Mouse (Mus musculus): Measurements from ENCODE around the gene Siah1b.

Gene Siah1b

DNA sequence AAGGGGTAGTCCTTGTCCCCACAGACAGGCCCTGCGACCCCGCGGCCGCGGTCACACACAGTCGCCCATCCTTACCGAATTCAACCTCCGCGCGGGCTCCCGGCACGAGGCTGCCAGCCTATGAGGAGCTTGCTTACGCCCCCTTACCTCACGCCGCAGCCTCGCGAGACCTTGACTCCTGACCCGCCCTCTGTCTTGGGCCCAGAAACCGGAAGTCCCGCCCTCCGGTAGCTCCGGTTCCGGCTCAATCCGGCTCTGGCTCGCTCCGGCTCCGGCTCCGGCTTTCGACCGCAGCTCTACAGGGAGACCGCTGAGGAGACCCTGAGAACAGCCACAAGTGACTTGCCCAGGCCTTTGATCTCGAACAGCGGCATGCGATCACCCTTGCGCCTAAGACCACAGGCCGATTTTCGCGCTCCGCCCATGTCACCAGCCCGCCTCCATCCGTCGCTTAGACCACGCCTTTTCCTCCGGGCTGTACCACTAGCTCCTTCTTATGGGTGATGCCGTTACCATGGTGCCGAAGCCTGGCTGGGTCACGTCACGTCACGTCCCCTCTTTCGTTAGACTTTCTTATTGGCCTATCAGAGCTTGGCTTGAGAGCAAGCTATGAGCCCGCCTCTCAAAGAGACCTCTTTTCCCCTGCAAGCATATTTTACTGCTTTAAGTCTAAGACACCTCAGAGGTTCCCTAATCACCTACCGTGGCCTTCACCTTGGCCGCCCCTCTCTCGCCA, at the start of gene Siah1b:
Gene Siah1b (minus strand): TSS at position 454 of the 736 bp plus-strand sequence.
- peak; percentile 71 for DNase-seq (ENCODE audit: low read depth, low spot score)

DNA sequence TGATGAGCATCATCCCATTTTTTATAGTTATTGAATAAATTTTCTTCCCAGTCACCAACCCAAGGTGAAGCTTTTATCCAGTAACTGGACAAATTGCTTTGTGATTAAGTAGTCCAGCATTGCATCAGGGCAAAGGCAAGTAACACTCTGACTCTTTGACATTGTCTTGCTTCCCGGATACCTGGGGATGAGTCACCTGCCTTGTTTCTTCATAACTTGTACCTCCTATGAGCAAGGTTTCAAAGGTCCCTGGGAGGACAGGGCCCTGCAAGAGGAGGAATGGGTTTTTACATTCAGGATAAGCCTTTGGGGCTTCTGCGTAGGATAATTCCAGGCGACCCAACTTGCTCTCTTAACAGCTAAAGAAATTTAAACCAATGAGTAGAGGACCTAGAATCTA, 47.6 kb upstream of the Siah1b start:
- DNase-seq (ENCODE audit: low read depth, low spot score): no peak

DNA sequence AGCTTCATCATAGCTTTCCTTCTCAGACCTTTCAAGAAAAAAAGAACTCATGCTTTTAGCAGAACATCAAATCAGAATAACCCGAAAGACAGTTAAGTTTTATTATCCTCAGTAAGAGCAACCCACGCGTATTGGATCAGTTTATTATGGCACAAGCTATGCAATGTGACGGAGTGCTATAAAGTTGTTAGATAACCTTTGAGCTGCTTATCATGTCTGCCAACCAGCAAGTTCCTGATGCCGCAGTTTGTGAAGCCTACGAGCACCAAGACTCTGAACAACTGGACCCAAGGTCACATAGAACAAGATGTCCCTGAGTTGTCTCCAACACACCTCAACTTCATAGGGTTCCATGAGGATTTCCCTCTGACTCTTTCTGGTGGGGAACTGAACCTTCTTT, 37.5 kb upstream of the Siah1b start:
- DNase-seq (ENCODE audit: low read depth, low spot score): no peak

DNA sequence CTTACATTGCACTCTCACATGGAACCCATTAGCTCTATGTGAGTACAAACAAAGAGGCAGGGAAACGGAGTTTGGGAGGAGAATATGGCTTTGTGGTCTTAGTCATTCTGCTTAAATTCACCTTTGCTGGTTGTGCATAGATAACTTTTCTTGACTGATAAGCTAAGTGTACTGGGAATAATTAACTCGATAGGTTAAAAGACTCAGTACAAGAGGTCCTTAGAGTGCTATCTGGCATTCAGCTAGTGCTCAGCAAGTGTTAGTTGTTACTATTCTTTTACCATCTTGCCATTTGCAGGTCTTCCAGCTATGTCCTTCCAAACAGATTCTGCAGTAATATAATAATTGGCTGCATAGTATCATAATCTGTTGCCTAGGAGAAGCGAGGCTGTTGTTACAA, 34.9 kb upstream of the Siah1b start:
- DNase-seq (ENCODE audit: low read depth, low spot score): no peak

DNA sequence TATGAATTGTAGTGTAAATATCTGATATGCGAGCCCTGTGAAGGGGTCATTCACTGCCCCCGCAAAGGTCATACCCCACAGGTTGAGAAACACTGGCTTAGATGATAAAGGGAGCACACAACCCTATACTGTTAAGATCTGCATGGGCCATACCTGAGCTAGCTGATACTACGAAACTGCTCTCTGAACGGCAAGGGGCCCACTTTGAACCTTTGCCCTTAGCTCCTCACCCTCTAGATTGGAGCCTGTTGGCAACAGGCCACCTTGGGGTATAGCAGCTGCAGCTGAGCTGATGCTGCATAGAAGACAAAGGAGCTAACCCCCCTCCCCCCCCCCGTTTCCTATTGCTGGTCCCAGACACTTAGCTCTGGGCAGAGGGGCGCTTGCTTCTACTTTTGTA, 26.4 kb upstream of the Siah1b start:
- no peak for DNase-seq (ENCODE audit: low read depth, low spot score)

DNA sequence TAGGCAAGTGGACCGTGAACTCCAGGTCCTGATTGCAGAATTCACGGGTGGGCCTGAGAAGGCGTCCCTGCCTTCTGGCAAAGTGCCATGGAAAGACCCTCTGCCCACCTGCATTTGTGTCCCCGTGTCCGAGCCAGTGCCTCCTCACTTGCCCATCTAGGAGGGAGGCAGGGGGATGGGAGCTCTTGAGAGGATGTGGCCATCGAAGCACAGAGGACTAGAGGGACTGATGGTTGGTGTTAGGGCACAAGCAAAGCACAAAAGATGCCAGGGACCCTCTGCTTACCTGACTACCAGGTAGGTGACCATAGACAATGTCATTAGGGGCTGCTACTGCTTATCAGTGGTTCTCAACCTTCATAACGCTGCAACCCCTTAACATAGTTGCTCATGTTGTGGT, 25.9 kb upstream of the Siah1b start:
- DNase-seq (ENCODE audit: low read depth, low spot score): no peak

DNA sequence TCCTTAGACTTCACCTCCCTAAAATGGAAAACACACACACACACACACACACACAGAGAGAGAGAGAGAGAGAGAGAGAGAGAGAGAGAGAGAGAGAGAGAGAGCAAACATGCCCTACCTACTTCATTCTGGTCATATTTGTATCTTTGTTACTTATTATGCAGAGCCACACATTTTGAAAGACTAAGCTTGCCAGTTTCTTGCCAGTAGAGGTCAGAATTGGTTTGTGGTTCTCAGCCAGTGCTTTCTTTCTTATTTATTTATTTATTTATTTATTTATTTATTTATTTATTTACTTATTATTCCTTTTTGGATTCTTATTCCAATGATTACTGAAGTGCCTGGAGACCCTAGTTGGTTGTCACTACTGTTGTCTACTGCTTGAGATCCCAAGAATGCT, 25.2 kb upstream of the Siah1b start:
- DNase-seq (ENCODE audit: low read depth, low spot score): no peak

DNA sequence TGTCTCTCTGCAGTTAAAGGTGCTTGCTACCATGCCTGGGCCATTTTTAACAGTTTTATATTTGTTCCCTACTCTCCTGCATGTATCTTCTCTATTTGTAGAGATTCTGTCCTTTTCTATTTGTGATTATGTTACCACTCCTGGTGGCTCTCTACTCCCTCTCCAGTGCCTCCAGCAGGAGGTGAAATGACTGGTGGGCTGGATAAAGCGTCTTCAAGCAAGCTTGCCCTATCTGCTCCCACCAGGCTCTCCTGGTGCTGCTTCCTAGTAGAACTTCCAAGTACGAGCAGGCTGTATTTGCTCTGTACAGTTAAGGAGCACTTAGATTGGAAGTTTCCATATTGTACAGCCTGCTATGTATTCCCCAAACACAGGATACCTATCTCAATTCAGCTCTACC, 19.5 kb upstream of the Siah1b start:
- no peak for DNase-seq (ENCODE audit: low read depth, low spot score)

DNA sequence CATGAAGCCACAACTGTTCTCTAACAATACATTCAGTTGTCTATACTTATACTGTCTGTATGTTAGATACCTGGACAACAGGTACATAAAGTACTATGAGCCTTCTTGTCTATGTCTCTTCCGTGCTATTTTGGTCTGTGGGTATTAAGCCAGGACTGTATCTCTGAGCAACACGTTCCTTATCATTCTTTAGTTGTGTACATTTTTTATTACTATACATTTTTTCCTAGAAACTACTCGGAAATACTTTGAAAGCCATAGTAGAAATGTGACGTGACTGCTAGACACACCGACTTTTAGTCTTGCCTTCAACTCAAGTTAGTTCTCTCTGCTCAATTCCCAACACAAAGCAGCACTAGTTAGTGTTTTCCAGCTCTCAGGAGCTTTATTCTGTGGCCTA, 17.1 kb upstream of the Siah1b start:
- DNase-seq (ENCODE audit: low read depth, low spot score): no peak

DNA sequence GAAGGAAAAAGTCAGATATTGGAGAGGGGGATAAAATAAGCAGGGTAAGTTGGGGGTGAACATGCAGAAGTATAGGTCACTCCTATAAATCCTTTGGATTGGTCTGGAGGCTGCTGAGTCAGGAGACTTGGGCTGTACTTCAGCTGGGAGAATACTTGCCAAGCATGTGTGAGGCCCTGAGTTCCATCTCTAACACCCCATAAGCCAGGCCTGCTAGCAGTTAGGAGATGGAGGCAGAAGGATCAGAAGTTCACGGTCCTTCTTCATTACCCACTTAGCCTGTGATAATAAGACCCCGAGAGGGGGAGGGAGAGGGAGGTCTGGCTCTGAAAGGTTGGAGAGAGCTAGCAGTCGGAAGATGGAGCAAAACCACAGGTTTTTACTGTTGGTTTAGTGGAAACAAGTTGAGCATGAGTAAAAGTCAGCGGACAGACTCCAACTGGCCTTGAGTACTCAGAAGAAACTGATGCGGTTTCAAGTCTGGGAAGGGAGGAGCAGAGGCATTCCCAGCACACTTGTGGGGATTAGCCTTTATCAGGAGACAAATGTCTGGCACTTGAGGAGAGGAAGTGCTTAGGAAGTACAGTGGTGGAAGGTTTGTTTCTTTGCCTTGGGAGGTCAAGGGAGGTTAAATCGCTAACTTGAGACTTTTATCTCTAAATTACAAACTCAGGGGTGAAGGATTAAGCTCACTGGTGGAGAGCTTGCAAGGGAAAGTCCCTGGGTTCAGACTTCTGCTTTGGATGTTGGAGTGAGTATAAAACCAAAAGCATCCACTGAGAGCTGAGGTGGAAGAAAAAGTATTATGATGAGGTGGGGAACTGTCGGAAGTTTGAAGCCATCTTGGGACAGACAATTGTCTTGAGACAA, 16.2 kb upstream of the Siah1b start:
- no peak for DNase-seq (ENCODE audit: low read depth, low spot score)

DNA sequence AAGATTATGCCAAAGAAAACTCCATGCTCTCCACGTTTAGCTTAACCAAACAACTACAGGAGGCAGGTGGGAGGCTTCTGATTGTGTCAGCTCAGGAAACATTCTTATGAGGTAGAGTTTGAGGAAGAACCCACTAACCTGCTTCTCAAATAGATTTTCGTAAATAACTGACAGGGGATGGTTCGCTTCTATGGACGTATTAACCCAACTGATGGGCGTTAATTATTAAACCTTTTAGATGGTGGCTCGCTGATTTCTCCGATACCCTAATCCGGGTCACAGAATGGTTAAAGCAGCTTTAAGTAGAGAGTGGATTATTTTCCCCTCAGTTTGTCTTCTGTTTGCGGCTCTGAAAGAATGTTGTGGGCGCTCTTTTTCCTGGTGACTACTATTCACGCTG, 13.6 kb upstream of the Siah1b start:
- DNase-seq (ENCODE audit: low read depth, low spot score): no peak

DNA sequence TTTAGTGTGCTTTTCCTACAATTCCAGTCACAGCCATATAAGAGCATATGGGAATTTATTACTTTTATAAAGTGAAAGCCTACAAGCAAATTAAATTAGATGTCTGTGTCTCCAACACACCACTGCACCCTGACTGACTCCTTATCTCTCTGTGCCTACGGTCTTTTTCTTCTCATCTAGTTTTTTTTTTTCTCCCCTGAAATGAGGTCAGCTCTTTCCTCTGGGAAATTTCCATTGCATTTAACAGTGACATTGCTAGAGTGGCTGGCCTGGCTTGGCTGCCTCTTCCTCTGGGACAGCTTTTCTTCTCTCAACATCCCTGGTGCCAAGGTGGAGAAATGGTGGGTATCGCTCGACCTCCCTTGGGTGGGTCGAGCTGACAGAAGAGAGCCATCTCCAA, 12.3 kb upstream of the Siah1b start, which contains the start of gene Cltrn:
Gene Cltrn (plus strand): TSS at position 249 of the 400 bp plus-strand sequence.
- no peak for DNase-seq (ENCODE audit: low read depth, low spot score)

DNA sequence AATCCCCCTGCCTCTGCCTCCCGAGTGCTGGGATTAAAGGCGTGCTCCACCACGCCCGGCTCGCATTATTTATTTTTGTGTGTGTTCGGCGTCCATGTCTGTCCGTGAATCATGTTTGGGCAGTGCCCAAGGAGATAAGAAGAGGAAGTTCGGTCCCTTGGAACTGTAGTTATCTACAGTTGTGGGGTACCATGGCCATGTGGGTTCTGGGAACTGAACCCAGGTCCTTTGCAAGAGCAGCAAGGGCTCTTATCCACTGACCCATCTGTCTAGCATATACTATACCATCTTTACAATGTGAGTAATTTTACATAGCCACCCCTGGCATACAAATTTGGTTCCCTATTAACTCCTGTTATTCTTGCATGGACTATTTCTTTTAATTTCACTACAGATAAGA, 5.7 kb upstream of the Siah1b start:
- no peak for DNase-seq (ENCODE audit: low read depth, low spot score)

DNA sequence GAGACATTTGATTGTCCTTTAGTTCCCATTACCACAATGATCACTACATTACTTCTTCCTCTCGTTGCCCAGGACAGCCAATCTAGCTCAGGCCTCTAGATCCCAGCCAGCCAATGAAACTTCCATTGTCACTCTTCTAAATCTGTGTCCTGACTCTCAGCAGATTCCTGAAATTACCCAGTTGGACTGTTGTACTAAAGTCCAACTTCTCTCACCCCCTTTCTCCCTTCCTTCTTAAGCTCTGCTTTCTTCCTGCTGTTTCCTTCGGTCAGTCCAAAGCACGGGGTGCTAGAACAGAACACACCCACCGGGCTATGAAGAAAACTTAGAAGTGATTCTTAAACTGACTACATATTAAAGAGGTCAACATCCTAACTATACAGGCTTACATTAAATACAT, 7.3 kb downstream of the Siah1b start:
- no peak for DNase-seq (ENCODE audit: low read depth, low spot score)

DNA sequence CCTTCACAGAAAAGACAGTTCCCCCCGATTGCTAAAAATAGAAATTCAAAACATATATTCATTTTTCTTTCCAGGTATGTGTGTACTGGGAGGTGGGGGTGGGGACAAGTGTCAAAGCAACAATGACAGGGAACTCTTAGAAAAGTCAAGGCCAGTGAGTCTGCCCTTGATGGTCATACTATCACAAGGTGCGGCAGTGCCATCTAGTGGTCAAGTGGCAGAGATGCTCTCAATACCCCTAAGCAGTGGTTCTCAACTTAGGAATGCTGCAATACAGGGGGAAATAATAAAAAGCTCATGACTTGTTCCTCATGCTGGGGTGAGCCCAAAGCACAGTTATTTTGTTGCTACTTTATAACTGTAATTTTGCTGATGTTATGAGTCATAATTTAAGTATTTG, 10.1 kb downstream of the Siah1b start:
- DNase-seq (ENCODE audit: low read depth, low spot score): no peak

DNA sequence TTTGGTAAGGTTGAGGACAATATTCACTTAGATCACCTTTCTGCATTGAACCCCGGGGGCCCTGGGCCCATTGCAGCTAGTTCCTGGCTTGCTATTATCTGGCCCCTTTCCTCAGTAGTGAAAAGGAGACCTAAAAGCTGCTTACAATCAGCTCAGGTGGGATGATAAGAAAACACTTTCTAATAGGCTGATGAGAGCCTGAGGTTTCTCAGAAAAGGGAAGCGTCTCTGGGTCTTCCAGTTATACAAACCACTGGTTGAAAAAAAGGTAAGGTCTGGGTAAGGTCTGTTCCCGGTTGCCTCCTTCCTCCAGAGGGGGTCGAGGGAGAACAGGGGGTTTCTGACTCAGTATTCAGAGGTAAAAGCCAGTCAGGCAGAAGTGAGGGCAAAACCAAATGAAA, 17.2 kb downstream of the Siah1b start:
- DNase-seq (ENCODE audit: low read depth, low spot score): no peak

DNA sequence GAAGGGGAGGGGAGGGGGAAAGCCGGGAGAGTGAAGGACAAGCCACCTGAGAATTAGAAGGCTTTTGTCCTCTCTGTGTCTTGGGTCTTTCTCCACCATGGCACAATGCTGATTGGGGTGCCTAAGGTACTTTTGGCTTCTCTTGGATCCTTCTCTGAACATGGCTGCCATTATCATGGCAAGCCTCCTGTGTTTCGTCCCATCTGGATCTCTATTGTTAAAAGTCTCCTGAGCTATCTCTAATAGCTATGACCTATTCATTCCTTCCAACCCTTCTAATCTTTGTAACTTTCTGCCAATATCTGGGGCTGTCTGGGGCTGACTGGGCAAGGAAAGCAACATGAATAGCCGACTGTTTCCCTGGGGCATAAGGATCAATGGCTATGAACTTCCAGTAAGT, 17.8 kb downstream of the Siah1b start:
- DNase-seq (ENCODE audit: low read depth, low spot score): no peak

DNA sequence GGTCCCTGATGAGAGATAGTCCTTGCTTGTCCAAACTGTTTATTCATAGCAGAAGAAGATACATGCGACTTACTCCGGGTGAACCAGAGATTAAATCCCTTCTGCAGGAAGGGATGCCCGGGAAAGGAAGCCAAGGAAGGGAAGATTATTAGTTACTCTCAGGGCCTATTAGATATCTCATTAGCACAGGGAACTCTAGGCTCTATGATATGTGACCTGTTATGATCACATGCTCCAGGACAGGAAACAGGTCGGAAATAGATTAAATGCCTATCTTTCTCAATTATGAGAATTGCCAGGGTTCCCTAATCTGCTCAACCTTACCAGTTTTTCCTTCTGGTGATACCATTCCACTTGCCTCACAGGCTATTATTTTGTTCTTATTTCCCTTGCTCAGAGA, 20.6 kb downstream of the Siah1b start:
- no peak for DNase-seq (ENCODE audit: low read depth, low spot score)

DNA sequence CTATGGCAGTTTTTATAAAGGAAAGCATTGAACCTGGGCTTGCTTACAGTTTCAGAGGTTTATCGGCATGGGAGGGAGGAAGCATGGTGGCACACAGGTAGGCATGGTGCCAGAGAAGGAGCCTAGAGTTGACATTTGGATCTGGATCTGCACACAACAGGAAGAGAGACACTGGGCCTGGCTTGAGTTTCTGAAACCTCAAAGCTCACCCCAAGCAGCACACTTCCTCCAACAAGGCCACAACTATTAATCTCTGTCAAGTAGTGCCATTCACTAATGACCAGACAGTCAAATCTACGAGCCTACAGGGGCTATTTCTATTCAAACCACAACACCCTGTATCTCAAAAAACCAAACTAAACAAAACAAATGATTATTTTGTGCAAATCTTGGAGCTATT, 29.6 kb downstream of the Siah1b start:
- DNase-seq (ENCODE audit: low read depth, low spot score): no peak

DNA sequence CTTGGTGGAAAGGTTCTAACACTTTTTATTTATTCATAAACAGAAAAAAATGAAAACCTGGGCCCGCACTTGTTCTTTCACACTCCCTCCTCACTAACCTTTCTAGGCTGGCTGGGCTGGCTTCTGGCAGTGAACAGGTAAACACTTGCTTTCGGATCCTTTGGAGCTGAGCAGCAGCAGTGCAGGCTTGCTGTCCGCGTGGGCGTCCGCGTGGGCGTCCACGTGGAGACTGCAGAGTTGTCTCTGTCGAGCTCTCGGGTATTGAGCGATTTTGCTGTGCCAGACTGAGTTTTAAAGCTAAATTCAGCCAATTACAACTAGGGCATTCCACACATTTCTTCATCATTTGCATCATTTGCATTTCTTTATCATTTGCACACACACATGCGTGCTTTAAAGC, 34.2 kb downstream of the Siah1b start:
- no peak for DNase-seq (ENCODE audit: low read depth, low spot score)

DNA sequence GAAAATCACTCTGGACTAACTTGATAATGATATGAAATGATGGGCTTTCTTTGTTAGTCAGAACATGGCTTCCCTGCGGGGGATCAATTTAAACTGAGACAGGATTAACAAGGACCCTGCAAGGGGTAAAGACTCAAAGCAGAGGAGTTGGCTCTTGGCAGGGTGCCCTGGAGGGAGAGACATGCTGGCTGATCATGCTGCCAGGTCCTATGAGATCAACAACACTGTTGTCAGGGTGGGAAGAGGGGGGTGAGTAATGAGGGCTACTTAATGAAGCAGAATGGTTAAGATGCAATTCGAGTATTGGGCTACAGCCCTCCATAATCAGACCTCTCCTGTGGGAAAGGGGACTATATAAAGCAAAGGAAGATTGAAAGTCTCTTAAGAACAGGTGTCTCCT, 37.4 kb downstream of the Siah1b start:
- no peak for DNase-seq (ENCODE audit: low read depth, low spot score)

DNA sequence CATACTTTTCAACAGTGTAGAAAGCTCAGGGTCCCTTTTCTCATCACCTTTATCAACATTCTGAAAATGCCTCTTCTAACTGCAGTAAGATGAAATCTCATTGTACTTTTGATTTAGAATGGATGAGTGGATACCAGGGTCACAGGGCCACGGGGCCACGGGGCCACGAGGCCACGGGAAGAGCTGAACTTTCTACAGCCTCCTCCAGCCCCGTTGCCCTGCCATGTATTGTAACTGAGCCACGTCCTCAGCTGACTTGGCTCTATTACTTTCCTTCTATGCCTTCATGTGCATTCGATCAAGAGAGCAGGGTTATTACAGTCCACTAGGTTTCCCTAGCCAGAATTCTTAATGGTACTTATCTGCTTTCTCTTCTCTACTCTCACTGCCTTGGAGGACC, 40.4 kb downstream of the Siah1b start:
- no peak for DNase-seq (ENCODE audit: low read depth, low spot score)

DNA sequence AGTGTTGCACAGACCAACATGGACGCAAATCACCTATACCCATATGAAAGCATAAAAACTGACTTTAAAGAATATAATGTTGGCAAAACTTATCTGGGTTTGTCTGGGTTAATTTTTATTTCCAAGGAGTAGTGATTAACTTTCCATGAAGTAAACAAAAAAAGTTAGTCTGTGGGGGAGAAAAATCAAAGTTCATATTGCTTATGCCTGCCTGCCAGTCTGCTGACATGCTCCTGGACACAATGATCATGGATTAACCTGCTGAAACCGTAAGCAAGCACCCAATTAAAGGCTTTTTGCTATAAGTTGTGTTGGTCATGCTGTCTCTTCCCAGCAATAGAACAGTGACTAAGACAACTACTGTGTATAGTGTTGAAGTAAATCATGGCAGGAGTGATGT, 40.9 kb downstream of the Siah1b start:
- DNase-seq (ENCODE audit: low read depth, low spot score): no peak

All from WW6 (cell line).